Mouse (Mus musculus): ENCODE results near the gene Lclat1. TPM values are rescaled to one million over a fixed set of nuclear protein-coding genes. Genes with fewer than 3 reads are reported as not detected.

The Lclat1 gene
- 22.7 and 23.8 TPM in 2 replicates for polyA plus RNA-seq (2014; fragmentation: Nextera tagmentation; extraction: Ambion mirVana)

GRCm38 (mm10) chr17:73107158-73108157 is at the start of gene Lclat1:
TSS of gene Lclat1 (plus strand) at chr17:73107985.
- ATAC-seq (ENCODE audit: low read depth) = peak; percentile 100
- 6% methylated on average over 51 of the region's 51 CpGs for WGBS
- Histone ChIP-seq H3K27me3 (ENCODE audit: control insufficient read depth, insufficient read depth, low read length) (no peaks in the 10 kb centered on the region), H3K4me2 (ENCODE audit: low read depth, low read length) (peak within 1 kb of the TSS; percentile 77), H3K4me1 (ENCODE audit: control insufficient read depth, insufficient read depth, low read length) (no peaks in the 10 kb centered on the region), H3K4me3 (ENCODE audit: low read depth, low read length) (peak within 1 kb of the TSS; percentile 80), H3K27ac (ENCODE audit: low read depth, low read length) (peak within 1 kb of the TSS; percentile 41), H3K9ac (replicated peaks; ENCODE audit: low read depth, low read length) (peak within 1 kb of the TSS; percentile 89), H3K9me3 (ENCODE audit: control insufficient read depth, low read length) (no peaks in the 10 kb centered on the region), H3K36me3 (ENCODE audit: control insufficient read depth, insufficient read depth, low read length) (no peaks in the 10 kb centered on the region)

GRCm38 (mm10) chr17:73058319-73058718 is 49.5 kb upstream of the Lclat1 start:
- H3K4me2 ChIP-seq (ENCODE audit: low read depth, low read length) = no peak overlapping the region
- H3K4me1 ChIP-seq (ENCODE audit: control insufficient read depth, insufficient read depth, low read length) = no peaks in the 10 kb centered on the region
- H3K4me3 ChIP-seq (ENCODE audit: low read depth, low read length) = no peak overlapping the region
- no peaks in the 10 kb centered on the region for H3K36me3 ChIP-seq (ENCODE audit: control insufficient read depth, insufficient read depth, low read length)
- WGBS = 76% methylated on average over 5 of the region's 5 CpGs
- no peak overlapping the region for H3K9ac ChIP-seq (replicated peaks; ENCODE audit: low read depth, low read length)
- no peak overlapping the region for H3K27ac ChIP-seq (ENCODE audit: low read depth, low read length)
- H3K9me3 ChIP-seq (ENCODE audit: control insufficient read depth, low read length) = no peaks in the 10 kb centered on the region
- no peak for ATAC-seq (ENCODE audit: low read depth)
- H3K27me3 ChIP-seq (ENCODE audit: control insufficient read depth, insufficient read depth, low read length) = no peaks in the 10 kb centered on the region

GRCm38 (mm10) chr17:73060224-73060896 is 47.4 kb upstream of the Lclat1 start:
- Histone ChIP-seq H3K27me3 (ENCODE audit: control insufficient read depth, insufficient read depth, low read length) (no peaks in the 10 kb centered on the region), H3K4me3 (ENCODE audit: low read depth, low read length) (no peak overlapping the region), H3K36me3 (ENCODE audit: control insufficient read depth, insufficient read depth, low read length) (no peaks in the 10 kb centered on the region), H3K9ac (replicated peaks; ENCODE audit: low read depth, low read length) (no peak overlapping the region), H3K27ac (ENCODE audit: low read depth, low read length) (no peak overlapping the region), H3K9me3 (ENCODE audit: control insufficient read depth, low read length) (no peaks in the 10 kb centered on the region), H3K4me2 (ENCODE audit: low read depth, low read length) (no peak overlapping the region), H3K4me1 (ENCODE audit: control insufficient read depth, insufficient read depth, low read length) (no peaks in the 10 kb centered on the region)
- ATAC-seq (ENCODE audit: low read depth) = no peak
- 31% methylated on average over 3 of the region's 3 CpGs for WGBS

GRCm38 (mm10) chr17:73060897-73061252 is 46.9 kb upstream of the Lclat1 start:
- no peak for ATAC-seq (ENCODE audit: low read depth)
- H3K27me3 ChIP-seq (ENCODE audit: control insufficient read depth, insufficient read depth, low read length) = no peaks in the 10 kb centered on the region
- no peak overlapping the region for H3K4me2 ChIP-seq (ENCODE audit: low read depth, low read length)
- no peak overlapping the region for H3K4me3 ChIP-seq (ENCODE audit: low read depth, low read length)
- no peaks in the 10 kb centered on the region for H3K9me3 ChIP-seq (ENCODE audit: control insufficient read depth, low read length)
- no peak overlapping the region for H3K27ac ChIP-seq (ENCODE audit: low read depth, low read length)
- H3K36me3 ChIP-seq (ENCODE audit: control insufficient read depth, insufficient read depth, low read length) = no peaks in the 10 kb centered on the region
- no peak overlapping the region for H3K9ac ChIP-seq (replicated peaks; ENCODE audit: low read depth, low read length)
- WGBS = 73% methylated on average over 8 of the region's 8 CpGs
- H3K4me1 ChIP-seq (ENCODE audit: control insufficient read depth, insufficient read depth, low read length) = no peaks in the 10 kb centered on the region

- 83% methylated on average over 1 of the region's 1 CpGs for WGBS
- no peak for ATAC-seq (ENCODE audit: low read depth)
Measured at GRCm38 (mm10) chr17:73062701-73063100, 45.1 kb upstream of the Lclat1 start.

GRCm38 (mm10) chr17:73063299-73063698 is 44.5 kb upstream of the Lclat1 start:
- Histone ChIP-seq H3K4me3 (ENCODE audit: low read depth, low read length) (no peak overlapping the region), H3K9me3 (ENCODE audit: control insufficient read depth, low read length) (no peaks in the 10 kb centered on the region), H3K36me3 (ENCODE audit: control insufficient read depth, insufficient read depth, low read length) (no peaks in the 10 kb centered on the region), H3K27me3 (ENCODE audit: control insufficient read depth, insufficient read depth, low read length) (no peaks in the 10 kb centered on the region), H3K4me1 (ENCODE audit: control insufficient read depth, insufficient read depth, low read length) (no peaks in the 10 kb centered on the region), H3K27ac (ENCODE audit: low read depth, low read length) (no peak overlapping the region), H3K4me2 (ENCODE audit: low read depth, low read length) (no peak overlapping the region), H3K9ac (replicated peaks; ENCODE audit: low read depth, low read length) (no peak overlapping the region)
- 89% methylated on average over 2 of the region's 2 CpGs for WGBS
- ATAC-seq (ENCODE audit: low read depth) = no peak

More at GRCm38 (mm10) chr17:73062701-73063100, 45.1 kb upstream of the Lclat1 start:
- H3K4me1 ChIP-seq (ENCODE audit: control insufficient read depth, insufficient read depth, low read length) = no peaks in the 10 kb centered on the region
- H3K9ac ChIP-seq (replicated peaks; ENCODE audit: low read depth, low read length) = no peak overlapping the region
- no peaks in the 10 kb centered on the region for H3K9me3 ChIP-seq (ENCODE audit: control insufficient read depth, low read length)
- H3K36me3 ChIP-seq (ENCODE audit: control insufficient read depth, insufficient read depth, low read length) = no peaks in the 10 kb centered on the region
- no peak overlapping the region for H3K4me3 ChIP-seq (ENCODE audit: low read depth, low read length)
- no peak overlapping the region for H3K27ac ChIP-seq (ENCODE audit: low read depth, low read length)
- H3K27me3 ChIP-seq (ENCODE audit: control insufficient read depth, insufficient read depth, low read length) = no peaks in the 10 kb centered on the region
- H3K4me2 ChIP-seq (ENCODE audit: low read depth, low read length) = no peak overlapping the region

- Histone ChIP-seq H3K9me3 (ENCODE audit: control insufficient read depth, low read length) (no peaks in the 10 kb centered on the region), H3K4me3 (ENCODE audit: low read depth, low read length) (no peak overlapping the region), H3K36me3 (ENCODE audit: control insufficient read depth, insufficient read depth, low read length) (no peaks in the 10 kb centered on the region), H3K27ac (ENCODE audit: low read depth, low read length) (no peak overlapping the region), H3K4me1 (ENCODE audit: control insufficient read depth, insufficient read depth, low read length) (no peaks in the 10 kb centered on the region), H3K27me3 (ENCODE audit: control insufficient read depth, insufficient read depth, low read length) (no peaks in the 10 kb centered on the region), H3K4me2 (ENCODE audit: low read depth, low read length) (no peak overlapping the region), H3K9ac (replicated peaks; ENCODE audit: low read depth, low read length) (no peak overlapping the region)
- ATAC-seq (ENCODE audit: low read depth) = no peak
- WGBS = 94% methylated on average over 1 of the region's 1 CpGs
Measured at GRCm38 (mm10) chr17:73063781-73064180, 44.0 kb upstream of the Lclat1 start.

GRCm38 (mm10) chr17:73066387-73067169 is 41.2 kb upstream of the Lclat1 start:
- no peak for ATAC-seq (ENCODE audit: low read depth)
- Histone ChIP-seq H3K4me2 (ENCODE audit: low read depth, low read length) (no peak overlapping the region), H3K9ac (replicated peaks; ENCODE audit: low read depth, low read length) (no peak overlapping the region), H3K27me3 (ENCODE audit: control insufficient read depth, insufficient read depth, low read length) (no peaks in the 10 kb centered on the region), H3K27ac (ENCODE audit: low read depth, low read length) (no peak overlapping the region), H3K4me1 (ENCODE audit: control insufficient read depth, insufficient read depth, low read length) (no peaks in the 10 kb centered on the region), H3K9me3 (ENCODE audit: control insufficient read depth, low read length) (no peaks in the 10 kb centered on the region), H3K36me3 (ENCODE audit: control insufficient read depth, insufficient read depth, low read length) (no peaks in the 10 kb centered on the region), H3K4me3 (ENCODE audit: low read depth, low read length) (no peak overlapping the region)
- 78% methylated on average over 9 of the region's 9 CpGs for WGBS

Data from neural tube, embryonic 14.5 days (tissue).